Mouse (Mus musculus) heart, adult 9 months (tissue): ENCODE results near the gene Krt78.
A peak's percentile ranks its signal among the peaks of the same experiment; 100 is the strongest.
"Not testable (repeated sequence)": the region's sequence is repeated elsewhere in the genome, so short reads cannot be mapped to it uniquely, and the experiment has no call there.

Source experiments
- DNase-seq, 2 experiments: peaks; one replicate each; pipeline ENCODE4 v3.0.0; 2022; ENCODE audit warnings: low spot score in 2 of 2

The Krt78 gene

DNA sequence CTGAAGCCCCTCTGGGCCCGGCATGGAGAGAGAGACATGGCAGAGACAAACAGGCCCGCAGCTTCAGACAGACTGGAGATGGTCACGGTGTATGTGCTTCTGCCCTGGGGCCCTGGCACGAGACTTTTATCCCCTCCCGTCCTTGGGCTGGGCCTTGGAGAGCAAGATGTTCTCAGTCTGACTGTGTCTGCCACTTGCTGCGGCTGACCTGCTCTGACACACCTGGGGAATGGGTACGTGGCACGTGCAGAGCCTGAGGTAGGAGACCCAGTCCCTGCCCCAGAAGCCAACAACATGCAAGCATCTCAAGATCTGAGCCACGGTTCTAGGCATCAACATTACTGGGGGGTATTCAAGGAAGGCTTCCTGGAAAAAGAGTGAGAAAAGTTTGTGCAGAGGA is at the start of gene Krt78:
Gene Krt78, minus strand, starts transcription at position 101 of the 400 bp plus-strand sequence.
- no peak for DNase-seq

DNA sequence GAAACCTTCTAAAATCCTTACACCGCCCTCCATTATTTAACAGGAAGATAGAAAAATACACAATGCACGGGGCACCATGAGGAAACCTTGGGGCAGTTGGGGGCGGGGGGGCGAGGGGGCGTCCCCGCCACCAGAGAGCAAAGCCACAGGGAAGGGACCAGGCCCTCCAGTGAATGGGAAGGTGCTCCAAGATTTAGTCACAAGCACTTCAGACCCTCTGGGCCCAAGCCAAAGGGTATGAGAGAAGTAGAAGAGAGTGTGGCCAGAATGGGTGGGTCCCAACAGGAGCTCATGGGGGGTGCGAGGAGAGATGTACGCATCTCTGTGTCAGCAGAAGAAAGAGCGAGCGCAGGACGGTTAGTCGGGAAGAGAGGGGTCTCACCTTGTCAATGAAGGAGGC is 49.4 kb upstream of the Krt78 start:
- DNase-seq: no peak

DNA sequence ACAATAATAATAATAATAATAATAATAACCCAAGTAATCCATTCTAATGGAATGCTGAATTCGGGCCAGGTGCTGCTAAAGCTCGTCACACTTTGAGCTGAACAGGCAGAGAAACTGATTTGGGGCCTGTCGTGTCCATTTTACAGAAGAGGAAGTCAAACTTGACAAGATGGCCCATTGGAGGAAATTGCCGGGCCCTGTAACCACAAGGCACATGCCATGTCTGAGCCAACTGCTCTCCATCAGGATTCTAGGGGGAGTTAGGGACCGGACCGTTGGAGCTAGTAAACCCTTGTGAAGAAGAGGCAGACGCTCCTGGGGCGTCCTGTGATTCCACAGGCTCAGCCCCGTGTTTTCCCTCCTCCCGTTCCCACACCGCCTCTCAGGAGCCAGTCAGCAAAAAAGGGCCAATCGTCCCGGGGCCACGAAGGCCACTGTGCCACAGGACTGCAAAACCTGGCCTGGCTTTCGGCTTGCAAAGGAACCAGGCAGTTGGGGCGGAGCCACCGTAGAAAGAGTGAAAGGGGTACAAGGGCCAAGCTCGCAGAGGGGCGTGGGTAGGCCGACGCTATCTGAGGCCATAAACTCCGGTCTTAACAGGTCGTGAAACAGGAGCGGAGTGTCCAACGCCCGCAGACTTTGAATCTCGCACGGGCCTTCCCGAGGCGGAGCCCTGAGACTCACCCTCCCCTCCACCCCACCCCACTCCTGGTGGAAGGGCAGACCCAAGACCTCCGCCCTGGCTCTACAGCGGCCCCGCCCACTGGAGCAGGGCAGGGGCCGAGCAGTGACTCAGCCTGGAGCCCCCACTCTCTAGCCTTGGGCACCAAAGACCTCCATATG is 48.8 kb upstream of the Krt78 start:
- DNase-seq: peak in 1 of 2 experiments; percentile 17

DNA sequence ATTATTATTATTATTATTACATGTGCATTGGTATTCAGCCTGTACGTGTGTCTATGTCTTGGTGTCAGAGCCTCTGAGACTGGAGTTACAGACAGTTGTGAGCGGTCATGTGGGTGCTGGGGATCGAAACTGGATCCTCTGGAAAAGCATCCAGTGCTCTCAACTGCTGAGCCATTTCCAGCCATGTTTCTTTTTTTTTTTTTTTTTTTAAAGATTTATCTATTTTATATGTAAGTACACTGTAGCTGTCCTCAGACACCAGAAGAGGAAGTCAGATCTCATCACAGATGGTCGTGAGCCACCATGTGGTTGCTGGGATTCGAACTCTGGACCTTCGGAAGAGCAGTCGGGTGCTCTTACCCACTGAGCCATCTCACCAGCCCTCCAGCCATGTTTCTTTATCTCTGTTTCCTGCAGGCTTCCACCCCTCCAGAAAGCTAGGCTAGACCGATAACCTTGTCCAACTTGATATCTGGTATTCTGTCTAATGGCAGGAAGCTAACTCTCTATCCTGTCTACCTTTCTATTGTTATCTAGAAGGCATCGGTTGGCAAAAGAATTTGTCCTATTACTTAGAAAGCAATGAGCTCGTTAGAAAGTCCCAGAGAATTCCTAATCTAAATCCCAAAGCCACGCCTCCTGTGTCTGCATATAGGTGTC is 45.7 kb upstream of the Krt78 start:
- DNase-seq: no peak

- no peak for DNase-seq
These were observed 45.1 kb upstream of the Krt78 start for GRCm38 (mm10) chr15:101999156-101999555.

- DNase-seq: not testable (repeated sequence)
These were observed 42.5 kb upstream of the Krt78 start for GRCm38 (mm10) chr15:101996450-101997078.

DNA sequence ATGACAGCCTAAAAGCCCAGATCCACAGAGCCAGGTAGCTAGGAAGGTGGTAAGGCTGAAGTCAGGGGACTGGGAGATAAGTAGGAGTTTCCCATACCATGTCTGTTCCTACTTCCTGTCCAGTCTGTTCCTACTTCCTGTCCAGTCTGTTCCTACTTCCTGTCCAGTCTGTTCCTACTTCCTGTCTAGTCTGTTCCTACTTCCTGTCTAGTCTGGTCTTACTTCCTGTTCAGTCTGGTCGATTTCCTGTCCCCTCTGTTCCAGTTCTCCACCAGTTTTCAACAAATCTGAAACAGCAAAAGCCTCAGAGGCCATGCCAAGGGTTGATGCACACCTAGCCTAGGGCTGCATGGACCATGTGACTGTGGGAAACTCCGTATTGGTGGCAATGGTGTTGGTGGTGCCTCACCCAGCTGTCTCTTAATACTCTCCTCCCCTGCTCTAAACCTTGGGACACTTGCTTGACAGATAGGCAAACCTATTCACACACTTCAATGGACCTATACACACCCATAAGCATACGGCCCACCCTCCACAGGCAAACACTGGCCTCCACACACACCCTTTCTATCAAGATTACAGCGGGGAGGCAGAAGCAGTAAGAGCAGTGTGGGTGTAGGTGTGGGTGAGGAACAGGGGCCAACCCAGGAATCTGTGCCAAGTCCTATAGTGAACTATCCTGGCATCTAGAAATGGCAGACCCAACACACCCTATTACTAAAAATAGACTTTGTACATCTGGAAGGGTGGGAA is 41.6 kb upstream of the Krt78 start:
- DNase-seq: no peak

DNA sequence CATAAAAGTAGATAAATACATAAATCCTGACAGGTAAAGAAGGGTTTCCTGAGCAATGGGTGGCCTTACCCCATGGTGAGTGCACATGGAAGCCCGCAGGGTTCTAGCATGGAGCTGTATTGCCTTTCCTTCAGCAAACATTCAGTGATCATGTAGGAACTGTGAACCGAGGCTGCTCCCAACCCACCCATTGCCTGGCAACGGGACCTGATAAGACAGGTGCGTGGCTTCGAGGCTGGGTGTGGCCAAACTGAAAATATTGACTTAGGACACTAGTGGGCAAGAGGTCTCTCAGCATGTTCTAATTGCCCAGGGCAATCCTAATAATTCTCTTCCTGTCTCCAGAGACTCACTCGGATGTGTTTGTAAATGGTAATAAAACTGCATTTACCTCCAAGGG is 40.3 kb upstream of the Krt78 start:
- no peak for DNase-seq

GRCm38 (mm10) chr15:101990946-101991345 is 36.9 kb upstream of the Krt78 start:
- no peak for DNase-seq

DNA sequence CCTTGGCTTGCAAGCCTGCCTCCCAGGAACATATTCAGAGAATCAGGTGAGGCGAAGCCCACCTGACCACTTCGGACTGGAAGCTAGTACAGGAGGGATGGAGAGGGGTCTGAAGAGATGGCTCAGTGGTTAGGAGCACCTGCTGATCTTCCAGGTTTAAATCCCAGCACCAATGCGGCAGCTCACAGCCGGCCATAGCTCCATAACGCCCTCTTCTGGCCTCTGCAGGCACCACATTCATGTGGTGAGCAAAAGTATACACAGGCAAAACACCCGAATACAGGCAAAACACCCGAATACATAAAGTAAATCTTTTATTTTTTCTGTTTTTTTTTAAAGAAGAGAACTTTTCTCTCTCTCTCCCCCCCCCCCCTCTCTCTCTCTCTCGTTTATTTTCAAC is 34.6 kb upstream of the Krt78 start:
- no peak for DNase-seq

- DNase-seq: peak; percentile 68 to 84
These were observed 34.0 kb upstream of the Krt78 start for GRCm38 (mm10) chr15:101988119-101988518.

- DNase-seq: no peak
These were observed 30.7 kb upstream of the Krt78 start for GRCm38 (mm10) chr15:101984746-101985145.

GRCm38 (mm10) chr15:101983949-101984601 is 30.0 kb upstream of the Krt78 start:
- peak; percentile 94 to 95 for DNase-seq

GRCm38 (mm10) chr15:101983315-101983948 is 29.3 kb upstream of the Krt78 start:
- no peak for DNase-seq

DNA sequence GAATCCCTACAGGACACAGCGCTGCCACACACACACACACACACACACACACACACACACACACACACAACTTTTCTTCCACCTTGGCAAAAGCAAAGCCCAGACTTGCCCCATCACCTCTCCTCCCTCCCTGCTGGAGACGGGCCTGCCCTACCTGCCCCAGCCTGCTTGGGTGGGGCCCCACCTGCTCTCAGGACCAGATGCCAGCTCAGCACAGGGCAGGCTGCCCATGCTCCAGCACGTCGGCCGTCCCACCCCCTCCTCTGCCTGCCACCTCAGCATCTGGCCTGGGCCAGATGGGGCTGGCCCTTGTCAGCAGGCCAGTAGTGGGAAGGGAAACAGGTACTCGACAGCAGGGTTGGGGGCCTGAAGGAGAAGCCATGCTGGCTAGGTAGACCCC is 26.8 kb upstream of the Krt78 start:
- no peak for DNase-seq

DNA sequence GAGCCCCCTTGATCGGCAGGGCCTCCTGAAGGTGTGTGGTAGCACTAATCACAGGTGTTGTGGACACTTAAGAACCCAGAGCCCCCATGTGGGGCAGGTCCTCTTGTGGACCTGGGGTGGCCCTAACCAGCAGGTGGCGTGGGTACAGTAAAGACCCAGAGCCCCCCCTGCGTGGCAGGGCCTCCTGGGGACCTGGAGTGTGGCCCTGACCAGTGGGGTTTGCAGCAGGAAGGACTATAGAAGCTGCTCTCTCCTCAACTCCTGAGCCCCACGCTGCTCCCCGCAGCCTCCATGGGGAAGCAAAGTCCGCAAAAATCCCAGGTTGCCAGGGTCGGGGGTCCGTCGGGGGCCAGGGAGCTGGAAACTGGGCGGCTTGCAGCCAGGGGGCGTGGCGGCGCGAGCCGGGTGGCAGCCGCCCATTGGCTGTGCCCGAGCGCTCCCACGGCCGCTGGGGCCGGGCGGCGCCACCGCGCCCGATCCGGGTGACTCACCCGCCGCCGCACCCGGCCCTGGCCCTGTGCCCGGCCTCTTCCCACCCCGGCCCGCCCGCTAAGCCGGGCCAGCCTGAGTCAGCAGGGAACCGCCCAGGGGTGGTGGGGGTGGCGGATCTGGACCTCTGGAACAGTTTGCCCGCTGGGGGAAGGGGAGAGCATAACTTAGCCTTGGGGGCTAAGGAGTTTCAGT is 23.1 kb upstream of the Krt78 start:
- peak; percentile 92 for DNase-seq

DNA sequence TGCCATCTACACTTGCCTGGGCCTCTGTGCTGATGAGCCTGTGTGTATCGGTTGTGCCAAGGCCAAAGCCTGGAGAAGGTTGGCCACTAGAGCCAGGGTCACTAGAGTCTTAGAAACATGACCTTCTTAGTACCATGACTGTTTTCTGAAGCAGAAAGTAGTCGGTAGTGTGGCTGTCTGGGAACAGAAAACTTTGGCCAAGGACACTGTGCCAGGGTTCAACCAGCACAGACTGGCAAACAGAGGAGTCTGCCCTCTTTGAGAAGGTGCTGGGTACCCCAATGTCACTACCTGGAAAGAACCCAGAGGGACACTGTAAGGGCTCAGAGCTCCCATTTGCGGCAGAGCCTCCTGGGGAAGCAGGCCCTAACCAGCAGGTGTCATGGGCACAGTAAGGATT is 22.6 kb upstream of the Krt78 start:
- DNase-seq: peak in 1 of 2 experiments; percentile 30

- peak; percentile 66 to 68 for DNase-seq
These were observed 21.9 kb upstream of the Krt78 start for GRCm38 (mm10) chr15:101976023-101976422.

DNA sequence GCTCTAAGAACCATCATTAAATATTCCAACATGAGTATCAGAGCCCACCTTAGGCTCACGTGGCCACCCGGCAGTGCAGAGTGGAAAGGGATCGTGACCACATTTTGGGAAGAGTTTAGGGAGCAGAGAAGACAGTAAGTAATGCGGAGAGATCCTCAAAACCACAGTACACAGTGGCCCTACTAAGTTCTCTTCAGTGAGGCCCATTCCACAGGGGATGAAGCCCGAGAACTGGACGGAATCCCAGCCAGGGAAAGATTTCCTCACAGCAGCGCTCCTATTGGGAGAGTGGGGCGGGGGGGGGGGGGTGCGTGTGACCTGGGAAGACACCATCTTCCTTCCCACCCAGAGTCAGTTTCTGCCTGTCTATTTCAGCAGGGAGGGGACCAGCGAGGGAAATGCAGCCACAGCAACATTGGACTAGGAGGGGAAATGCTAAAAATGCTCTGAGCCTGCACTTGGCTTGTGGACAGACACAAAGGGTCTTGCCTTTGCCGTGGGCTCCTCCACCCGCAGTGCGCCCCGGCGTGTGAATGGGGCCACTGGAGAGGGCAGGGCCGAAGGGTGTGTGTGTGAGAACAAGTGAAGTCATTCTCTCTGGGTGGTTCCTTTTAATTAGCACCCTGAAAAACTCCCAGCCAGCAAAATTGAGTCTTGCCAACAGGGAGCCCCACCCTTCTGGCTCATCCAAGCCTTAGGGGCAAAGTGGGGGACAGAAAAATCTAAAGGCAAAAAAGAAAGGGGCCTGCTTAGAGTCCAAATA is 20.2 kb upstream of the Krt78 start:
- peak in 1 of 2 experiments; percentile 36 for DNase-seq
